Mouse (Mus musculus): ENCODE measurements at regions not wholly inside any gene's neighbourhood (a gene's known extent, or its start where the extent isn't known, plus 50 kb on each side); places are given as distances from the start of the nearest gene placed in this dataset.

DNA sequence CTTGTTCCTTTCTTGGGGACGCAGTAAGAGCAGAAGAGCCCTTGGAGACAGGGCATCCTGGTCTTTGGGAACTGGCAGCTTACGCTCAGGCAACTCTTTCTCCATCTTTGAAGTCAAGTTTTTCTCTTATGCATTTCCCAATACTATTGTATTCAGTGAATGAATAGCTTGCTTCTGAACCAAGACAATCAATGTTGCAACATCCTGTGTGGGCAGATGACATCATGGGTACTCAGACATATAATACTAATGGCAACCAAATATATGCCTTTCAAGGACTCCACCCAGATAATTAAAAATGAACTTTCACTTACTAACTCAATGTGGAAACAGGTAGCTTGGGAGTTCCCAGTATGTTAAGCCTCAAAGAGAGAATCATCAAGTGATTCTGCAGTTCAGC lies 104.6 kb downstream of the Ngf start:
- no peak for DNase-seq (ENCODE audit: extremely low spot score in 1 of 2, low spot score in 1 of 2)

DNA sequence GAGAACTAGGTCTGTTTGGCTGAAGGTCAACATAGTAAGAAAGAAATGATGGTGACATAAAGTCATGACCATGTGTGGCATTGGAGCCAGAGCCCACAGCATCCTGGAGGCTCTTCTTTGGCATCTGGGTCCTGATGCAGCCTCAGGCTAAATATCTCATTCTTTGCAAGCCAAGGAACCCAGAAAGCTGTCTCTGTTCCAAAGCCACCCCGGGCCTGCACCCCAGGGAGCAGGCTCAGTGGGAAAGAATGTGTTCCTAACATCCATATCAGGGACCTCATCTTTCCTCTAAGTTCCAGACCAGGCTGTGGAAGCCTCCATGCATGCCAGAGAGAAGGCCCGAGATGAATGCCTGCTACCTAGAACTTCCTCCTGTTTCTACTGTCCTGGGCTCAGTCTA lies 107.2 kb downstream of the Ngf start:
- no peak for DNase-seq (ENCODE audit: extremely low spot score in 1 of 2, low spot score in 1 of 2)

DNA sequence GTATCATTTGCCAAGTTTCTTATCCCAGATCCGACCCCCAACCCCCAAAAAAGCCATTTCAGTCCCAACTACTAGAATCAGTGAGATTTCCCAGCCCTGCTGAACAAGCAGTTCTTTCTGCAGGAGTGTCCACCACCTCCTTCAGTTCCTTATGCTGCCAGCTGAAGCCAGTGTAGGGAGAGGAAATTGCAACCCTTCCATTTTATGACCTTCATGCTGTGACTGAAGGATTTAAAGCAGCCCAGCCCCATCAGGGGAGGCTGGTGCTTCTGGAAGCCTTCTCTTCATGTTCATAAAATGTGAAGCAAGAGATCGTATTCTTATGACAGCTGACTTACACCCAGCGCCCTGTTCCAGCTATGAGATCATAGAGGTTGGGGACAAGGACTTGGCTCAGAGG lies 112.1 kb downstream of the Ngf start:
- DNase-seq (ENCODE audit: extremely low spot score in 1 of 2, low spot score in 1 of 2): no peak

DNA sequence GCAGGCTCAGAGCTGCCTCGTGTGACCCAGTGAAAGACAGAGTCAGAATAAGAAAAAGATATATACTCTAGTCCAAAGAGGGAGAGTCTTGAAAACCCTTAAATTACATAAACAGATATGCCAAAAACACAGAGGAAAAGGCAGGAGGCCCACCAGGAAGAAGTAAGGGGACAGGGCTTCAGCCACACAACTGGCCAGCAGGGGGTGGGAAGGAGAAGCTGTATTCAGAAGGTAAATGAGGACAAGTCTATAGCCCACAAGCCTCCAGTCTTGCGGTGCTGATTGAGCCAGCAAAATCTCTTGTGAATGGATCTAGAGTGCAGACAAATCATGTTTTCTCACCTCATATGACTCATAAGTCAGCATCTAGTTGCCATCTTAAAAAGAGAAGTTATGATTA lies 115.4 kb downstream of the Ngf start:
- no peak for DNase-seq (ENCODE audit: extremely low spot score in 1 of 2, low spot score in 1 of 2)

DNA sequence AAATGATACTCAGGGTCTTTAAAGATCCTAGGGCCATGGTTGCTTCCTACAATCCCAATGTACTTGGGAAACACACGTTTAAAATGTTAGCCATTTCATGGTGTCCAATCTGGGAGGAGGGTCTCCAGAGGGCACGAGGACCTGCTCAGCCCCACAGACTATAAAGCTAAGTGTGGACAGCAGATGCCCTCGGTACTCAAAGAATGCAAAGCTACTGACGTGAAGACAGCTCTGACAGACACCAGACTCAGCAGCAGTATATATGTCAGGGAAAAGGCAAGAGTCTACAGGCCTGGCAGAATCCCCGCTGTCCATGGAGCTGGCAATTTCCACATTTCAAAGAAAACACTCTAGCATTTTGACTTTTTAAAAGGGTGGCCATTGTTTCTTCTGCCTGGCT lies 116.5 kb downstream of the Ngf start:
- no peak for DNase-seq (ENCODE audit: extremely low spot score in 1 of 2, low spot score in 1 of 2)

GRCm38 (mm10) chr3:102592041-102592440 lies 122.3 kb downstream of the Ngf start:
- no peak for DNase-seq (ENCODE audit: extremely low spot score in 1 of 2, low spot score in 1 of 2)

DNA sequence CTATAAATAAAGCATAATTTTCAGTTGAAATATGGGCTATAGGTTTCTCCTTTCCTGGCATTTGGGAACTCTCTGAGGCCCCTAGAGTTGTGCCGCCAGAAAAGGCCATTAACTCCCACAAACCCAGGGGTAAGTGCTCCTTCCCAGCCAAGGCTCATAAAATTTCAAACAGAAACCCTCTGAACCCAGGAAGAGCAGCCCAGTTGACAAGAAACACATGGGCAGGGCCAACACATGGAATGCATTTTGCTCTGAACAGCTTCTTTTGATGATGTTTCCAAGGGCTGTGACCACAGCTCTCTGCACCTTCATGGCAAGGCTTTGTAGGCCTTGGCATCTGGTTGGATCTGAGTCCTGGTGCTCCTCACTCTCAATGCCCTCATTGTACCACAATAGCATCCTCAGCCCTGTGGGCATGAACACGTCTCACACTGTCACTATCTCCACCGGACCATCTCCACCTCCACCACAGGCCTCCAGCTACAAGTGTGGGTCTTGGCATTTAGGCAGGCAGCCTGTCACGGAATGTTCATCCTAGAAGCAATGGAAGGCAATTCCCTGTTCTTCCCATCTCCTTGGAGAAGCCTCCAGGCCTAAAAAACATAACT lies 127.3 kb downstream of the Ngf start:
- DNase-seq (ENCODE audit: extremely low spot score in 1 of 2, low spot score in 1 of 2): no peak

GRCm38 (mm10) chr3:102599061-102599460 lies 129.3 kb downstream of the Ngf start:
- DNase-seq (ENCODE audit: extremely low spot score in 1 of 2, low spot score in 1 of 2): no peak

DNA sequence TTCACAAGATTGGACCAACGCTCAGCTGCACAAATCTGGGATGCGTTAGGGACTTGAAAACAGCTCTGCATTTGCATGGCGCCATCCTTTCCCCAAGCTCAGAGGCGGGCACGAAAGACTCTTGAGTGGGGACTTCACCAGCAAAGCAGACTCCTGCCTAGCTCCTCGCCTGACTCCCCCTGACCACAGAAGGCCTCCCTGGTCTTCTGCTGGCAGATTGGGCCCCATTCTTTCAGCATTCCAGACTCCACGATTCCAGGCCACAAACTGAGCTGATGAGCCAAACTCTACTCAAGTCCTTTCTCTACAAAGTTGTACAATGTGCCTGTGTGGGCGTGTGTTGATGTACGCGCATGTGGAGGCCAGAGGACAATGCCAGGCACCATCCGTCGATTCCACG lies 131.6 kb upstream of the Tspan2 start:
- no peak for DNase-seq (ENCODE audit: extremely low spot score in 1 of 2, low spot score in 1 of 2)

DNA sequence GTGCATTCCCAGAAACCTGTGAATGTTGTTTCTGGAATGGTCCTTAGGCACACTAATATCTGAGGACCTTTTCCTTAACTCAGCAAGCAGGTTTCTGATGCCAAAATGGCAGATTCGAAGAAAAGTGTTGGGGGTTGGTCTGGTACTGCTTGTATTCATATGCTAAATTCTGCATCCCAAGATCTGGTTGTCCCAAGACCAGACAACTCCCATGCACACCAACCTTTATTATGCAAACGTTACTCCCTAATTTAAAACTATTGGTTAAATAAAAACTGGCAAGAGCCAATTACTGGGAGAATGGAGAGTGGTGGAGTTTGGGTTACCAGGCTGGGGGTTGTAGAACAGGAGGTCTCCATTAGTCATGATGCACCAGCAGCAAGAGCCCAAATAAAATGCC lies 129.0 kb upstream of the Tspan2 start:
- DNase-seq (ENCODE audit: extremely low spot score in 1 of 2, low spot score in 1 of 2): no peak

DNA sequence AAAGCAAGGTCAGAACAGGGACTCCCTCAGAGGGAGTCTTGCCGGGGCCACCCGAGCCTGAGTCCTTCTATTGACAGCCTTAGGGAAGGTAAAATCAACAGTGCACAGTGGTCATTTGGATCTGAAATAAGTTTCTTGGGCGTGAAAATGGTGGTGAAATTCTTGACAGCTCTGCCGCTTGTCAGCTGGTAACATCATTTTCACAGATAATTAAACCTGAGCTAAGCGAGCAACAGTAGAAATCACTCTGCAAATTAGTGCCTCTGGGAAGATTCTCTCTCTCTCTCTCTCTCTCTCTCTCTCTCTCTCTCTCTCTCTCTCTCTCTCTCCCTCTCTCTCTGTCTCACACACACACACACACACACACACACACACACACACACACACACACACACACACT lies 123.4 kb upstream of the Tspan2 start:
- no peak for DNase-seq (ENCODE audit: extremely low spot score in 1 of 2, low spot score in 1 of 2)

DNA sequence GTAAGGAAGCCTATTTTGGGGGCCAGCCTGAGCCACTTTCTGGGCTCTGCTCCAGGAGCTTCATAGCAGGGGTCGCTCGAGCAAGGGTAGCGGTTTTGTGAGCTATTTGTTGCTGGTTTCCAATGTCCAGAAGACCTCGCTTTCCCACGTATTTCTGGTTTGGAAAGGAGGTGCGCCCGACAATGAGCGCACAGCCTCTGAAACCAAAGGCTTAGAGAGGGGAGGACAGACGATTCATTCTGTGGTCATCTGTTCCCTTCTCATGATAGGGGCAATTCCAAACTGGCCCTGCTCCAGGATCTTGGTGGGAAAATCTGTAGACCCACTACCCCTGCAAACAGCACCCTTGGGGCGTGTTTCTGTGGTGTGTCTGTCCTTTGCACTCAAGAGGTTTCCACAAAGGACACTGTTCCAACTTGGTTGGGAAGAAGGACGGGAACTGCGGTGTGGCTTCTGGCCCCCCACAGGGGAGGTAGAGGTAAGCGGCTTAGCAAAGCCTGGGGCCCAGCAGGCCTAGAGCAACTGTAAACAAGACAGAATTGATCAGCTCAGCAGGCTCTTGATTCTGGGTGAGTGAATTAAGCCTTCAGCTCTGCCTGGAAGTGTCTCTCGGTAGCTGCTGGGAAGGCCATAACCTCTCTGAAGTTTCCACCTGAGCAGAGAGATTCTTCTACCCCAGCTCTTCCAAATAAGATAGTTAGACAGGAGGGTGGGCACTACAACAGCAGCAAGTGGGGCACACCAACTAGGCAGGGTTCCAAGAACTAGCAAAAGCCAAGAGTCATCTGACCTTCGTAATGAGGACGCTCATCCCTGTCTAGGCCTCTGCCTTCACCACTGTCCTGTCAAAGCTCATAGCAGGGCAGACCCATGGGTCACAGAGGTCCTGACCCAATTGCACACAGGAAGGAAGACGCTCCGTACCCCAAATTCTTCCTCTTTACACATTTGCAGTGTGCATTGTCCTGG lies 122.6 kb upstream of the Tspan2 start:
- no peak for DNase-seq (ENCODE audit: extremely low spot score in 1 of 2, low spot score in 1 of 2)

DNA sequence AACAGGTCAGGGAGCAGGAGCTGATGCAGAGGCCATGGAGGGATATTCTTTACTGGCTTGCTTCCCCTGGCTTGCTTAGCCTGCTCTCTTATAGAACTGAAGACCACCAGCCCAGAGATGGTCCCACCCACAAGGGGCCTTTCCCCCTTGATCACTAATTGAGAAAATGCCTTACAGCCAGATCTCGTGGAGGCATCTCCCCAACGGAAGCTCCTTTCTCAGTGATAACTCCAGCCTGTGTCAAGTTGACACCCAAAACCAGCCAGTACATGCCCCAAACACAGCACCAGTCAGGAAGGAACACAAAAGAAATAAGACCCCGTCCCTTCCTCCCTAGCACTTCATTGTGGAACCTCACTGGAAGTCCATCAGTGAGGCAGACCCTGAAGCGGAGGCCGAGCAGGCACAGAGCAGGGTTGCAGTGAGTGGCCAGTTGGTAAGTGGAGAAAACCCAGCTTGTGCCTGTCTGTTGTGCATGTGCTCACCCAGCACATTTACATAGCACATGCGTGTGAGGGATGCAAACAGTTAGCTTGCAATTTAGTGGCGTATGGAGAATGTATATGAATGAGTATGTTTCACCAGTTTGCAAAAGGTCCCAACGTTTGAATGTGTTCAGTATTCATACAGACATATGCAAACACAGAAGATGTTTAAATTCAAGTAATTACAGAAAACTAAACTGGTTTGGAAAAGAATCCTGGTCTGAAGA lies 114.5 kb upstream of the Tspan2 start:
- no peak for DNase-seq (ENCODE audit: extremely low spot score in 1 of 2, low spot score in 1 of 2)

- DNase-seq (ENCODE audit: extremely low spot score in 1 of 2, low spot score in 1 of 2): no peak
Observed at GRCm38 (mm10) chr3:102636076-102636475, 98.3 kb upstream of the Tspan2 start.

DNA sequence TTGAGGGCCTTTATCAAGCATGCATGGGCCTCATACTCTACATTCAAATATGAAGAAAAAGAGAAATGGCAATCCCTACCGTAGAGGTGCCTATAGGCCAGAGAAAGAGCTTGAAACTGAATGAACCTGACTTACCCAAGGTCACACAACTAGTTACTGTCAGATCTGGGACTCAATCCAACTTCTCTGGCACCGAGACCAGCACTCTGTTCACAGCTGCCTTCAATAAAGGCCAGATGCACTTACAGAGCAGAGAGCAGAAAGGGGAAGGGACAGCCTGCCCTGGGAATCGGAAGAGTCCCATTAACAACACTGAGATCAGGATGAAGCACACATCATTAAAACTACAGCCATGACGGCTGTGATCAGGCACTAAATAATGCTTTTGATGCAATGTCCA lies 97.7 kb upstream of the Tspan2 start:
- no peak for DNase-seq (ENCODE audit: extremely low spot score in 1 of 2, low spot score in 1 of 2)

- peak in 1 of 2 experiments; percentile 16 for DNase-seq (ENCODE audit: extremely low spot score in 1 of 2, low spot score in 1 of 2)
Observed at GRCm38 (mm10) chr3:102644276-102644940, 89.9 kb upstream of the Tspan2 start.

DNA sequence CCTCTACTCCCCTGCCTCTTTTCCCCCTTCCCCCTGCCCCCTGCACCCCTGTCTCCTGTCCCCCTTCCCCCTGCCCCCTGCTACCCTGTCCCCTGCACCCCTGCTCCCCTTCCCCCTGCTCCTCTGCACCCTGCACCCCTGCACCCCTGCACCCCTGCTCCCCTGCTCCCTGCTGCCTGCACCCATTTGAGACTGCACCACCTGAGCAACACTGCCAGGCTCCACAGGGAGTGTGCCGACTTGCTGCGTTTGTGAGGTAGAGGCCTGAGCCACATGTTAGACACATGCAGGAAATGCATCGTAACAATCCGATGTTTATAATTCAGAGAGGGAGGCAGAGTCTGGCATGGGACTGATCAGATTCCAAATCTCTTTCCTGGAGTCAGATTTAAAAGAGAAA lies 85.9 kb upstream of the Tspan2 start:
- no peak for DNase-seq (ENCODE audit: extremely low spot score in 1 of 2, low spot score in 1 of 2)

GRCm38 (mm10) chr3:102654962-102655361 lies 79.4 kb upstream of the Tspan2 start:
- DNase-seq (ENCODE audit: extremely low spot score in 1 of 2, low spot score in 1 of 2): no peak

DNA sequence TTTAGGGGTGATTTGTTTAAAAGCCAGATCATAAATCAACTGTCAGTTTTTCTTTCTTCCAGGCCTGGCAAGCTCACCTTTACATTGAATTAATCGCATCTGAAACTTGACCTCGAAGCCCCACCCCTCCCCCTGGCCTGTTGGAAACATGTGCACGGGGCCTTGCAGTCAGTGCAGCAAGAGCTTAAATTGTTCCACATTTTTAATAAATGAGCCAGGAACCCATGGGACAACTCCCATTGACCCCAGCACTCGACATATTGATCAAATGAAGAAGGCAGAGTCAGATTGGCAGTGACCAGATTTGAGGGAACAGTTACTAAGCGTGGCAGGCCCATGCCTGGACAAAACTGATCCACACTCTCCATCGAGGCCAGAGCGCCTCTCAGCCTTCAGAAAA lies 77.2 kb upstream of the Tspan2 start:
- DNase-seq (ENCODE audit: extremely low spot score in 1 of 2, low spot score in 1 of 2): no peak

DNA sequence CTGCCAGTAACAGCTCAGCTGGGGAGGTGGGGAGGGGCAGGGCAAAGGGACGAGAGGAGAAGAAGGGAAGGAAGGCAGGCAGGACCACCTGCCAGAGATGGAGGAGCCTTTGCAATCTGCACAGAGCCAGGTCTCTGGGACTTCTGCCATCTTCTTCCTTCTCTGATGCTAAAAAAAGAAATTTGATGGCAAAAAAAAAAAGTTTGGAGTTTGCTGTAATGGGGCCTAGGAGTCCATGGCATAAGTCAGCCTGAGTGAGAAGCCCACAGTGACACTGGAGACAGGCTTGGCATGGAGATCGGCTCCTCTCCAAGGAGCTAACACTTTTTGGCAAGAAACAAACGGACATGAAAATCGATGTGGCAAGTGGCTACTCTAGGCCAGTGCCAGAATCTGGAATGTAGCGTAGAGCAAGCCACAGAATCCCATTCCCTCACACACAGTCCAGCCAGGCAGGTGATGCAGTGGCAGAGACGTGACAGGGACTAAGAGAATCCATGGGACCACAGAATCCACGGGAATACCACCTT lies 76.7 kb upstream of the Tspan2 start:
- no peak for DNase-seq (ENCODE audit: extremely low spot score in 1 of 2, low spot score in 1 of 2)

- DNase-seq (ENCODE audit: extremely low spot score in 1 of 2, low spot score in 1 of 2): peak; percentile 11 to 35
Observed at GRCm38 (mm10) chr3:102659352-102659751, 75.0 kb upstream of the Tspan2 start.

All from frontal cortex, adult 2 months (tissue).